Mouse (Mus musculus) CD8-positive naive resting alpha-beta T cell, adult 2 months (primary cell): Measurements from ENCODE around the gene Tspan15.

Source experiments
- DNase-seq, 2 experiments: peaks; one replicate each; pipeline ENCODE4 v3.0.0; 2022; ENCODE audit warnings: low read depth in 2 of 2, low spot score in 2 of 2

Tspan15 gene

GRCm38 (mm10) chr10:62230708-62231394 is at the start of gene Tspan15:
TSS of gene Tspan15 (minus strand) at chr10:62231251.
- peak in 1 of 2 experiments; percentile 11 for DNase-seq

GRCm38 (mm10) chr10:62279671-62280070 is 48.6 kb upstream of the Tspan15 start:
- DNase-seq = no peak

DNA sequence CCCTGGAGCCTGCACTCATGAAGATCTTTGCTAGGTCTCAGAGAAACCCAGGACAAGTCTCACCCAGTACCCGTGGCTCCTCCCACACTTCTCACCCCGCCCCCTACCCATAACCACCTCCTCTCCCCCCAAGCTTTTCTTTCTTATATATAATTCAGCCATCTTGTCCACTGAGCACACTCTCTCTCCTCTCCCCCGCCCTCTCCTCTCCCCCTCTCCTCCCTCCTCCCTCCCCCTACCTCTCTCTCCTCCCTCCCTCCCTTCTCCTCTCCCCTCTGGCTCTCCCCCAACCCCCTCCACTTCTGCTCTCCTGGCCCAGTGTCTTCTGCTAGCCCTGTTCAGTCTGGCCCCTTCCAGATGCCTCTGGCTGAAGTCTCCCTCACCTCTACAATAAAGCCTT is 48.0 kb upstream of the Tspan15 start:
- no peak for DNase-seq

- no peak for DNase-seq
Measured at GRCm38 (mm10) chr10:62277499-62278293, 46.6 kb upstream of the Tspan15 start.

GRCm38 (mm10) chr10:62275235-62275634 is 44.2 kb upstream of the Tspan15 start:
- peak; percentile 67 to 77 for DNase-seq

DNA sequence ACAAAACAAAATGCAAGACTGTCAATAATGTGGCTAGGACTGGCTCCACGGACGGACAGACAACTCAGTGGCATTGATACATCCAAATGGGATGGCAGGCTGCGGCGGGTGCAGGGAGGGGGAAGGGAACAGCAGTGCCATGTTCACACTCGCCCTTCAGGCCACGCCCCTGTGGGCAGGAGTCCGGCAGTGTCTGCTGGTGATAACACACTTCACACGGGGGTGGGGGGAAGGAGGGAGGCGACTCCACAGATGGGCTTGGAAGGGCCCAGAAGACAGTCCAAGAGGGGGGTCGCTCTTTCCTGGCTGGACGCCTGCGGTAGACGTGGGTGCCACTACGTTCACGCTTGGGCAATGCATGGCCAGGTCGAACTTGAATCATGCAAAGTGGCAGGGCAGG is 38.2 kb upstream of the Tspan15 start:
- no peak for DNase-seq

GRCm38 (mm10) chr10:62264299-62264698 is 33.2 kb upstream of the Tspan15 start:
- DNase-seq = no peak

DNA sequence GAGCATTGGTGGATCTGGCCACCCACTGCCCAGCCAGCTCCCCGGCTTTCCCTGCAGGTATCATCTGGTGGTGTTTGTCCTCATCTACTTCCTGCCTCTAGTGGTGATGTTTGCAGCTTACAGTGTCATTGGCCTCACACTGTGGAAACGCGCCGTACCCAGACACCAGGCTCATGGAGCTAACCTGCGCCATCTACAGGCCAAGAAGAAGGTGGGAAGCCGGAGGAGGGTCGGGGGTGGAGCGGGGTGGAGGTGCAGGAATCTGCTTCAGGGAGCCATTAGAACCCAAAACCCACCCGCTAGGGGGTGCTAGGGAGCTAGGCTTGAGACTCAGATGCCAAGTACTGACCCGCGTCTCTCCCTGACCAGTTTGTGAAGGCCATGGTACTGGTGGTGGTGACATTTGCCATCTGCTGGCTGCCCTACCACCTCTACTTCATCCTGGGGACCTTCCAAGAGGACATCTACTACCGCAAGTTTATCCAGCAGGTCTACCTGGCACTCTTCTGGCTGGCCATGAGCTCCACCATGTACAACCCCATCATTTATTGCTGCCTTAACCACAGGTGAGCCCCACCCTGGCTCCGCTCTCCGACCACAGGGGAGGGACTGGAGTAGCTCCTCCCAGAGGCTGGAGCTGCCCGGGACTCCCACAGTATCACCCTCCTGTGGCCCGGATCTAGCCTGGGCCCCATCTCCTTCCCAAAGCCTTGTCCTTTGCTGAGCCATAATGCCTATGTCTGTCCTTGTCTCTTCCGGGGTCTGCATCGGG is 30.2 kb upstream of the Tspan15 start:
- peak; percentile 52 to 59 for DNase-seq

GRCm38 (mm10) chr10:62258298-62258697 is 27.2 kb upstream of the Tspan15 start:
- DNase-seq = no peak

DNA sequence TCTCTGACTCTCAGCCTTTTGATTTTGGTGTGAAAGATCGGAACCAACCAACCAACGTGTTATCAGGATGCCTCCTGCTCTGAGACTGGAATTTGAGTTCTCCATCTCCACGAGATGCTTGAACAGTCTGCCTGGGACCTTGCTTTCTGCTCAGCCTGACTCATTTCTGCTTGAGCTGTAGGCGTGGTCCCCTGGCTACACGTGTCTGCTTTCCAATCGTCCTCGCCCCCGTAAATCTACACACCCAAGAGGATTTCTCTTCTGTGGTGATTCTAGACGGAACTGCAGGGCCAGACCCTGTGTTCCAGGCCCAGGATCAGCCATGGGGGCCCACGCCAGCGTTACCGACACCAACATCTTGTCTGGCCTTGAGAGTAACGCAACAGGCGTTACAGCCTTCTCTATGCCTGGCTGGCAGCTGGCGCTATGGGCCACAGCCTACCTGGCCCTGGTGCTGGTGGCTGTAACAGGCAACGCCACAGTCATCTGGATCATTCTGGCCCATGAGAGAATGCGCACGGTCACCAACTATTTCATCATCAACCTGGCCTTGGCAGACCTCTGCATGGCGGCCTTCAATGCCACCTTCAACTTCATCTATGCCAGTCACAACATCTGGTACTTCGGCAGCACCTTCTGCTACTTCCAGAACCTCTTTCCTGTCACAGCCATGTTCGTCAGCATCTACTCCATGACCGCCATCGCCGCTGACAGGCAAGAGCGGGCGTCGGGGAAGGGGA is 21.6 kb upstream of the Tspan15 start:
- DNase-seq = no peak

DNA sequence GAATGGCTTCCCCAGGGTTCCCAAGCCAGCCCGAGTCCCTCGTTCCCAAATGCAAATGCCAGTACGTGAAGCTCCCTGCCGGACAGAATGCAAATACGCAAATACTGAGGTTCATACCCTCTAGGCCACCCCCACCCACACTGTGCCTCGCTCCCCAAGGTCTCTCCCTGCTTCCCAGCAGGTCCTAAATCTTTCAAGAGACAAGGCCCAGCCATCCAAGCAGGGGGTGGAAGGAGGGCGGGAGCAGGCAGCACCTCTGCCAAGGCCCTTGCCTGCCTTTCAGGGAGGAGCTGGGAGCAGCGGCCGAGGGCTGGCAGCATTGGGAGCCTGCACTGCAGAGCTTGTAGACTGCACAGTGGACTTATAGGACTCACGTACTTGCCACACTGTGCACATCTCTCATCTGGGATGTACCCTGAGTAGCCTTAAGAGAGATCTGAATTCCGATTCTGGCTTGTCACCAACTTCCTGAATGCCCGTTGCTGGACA is 21.0 kb upstream of the Tspan15 start, which contains the start of gene Tacr2:
TSS of gene Tacr2 (plus strand) at position 439 of the 489 bp plus-strand sequence.
- DNase-seq = no peak

DNA sequence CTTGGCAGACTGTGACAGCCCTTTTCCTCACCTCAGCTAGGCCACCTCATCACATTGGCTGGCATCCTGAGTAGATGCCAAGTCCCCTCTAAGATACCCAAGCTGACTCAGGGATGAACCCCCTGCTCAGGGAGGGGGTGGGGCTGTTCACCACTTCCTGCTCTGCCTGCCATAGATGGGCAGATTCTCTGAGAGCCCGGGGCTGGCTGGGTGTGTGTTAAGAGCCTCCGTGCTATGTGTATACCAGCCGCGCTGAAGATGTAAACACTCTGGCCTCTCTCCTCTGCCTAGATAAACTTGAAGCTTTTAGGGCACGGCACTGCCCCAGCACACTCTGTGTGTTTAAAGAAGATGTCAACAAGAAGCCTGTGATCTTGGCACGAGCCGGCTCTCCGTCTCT is 16.8 kb upstream of the Tspan15 start:
- peak; percentile 18 to 24 for DNase-seq

DNA sequence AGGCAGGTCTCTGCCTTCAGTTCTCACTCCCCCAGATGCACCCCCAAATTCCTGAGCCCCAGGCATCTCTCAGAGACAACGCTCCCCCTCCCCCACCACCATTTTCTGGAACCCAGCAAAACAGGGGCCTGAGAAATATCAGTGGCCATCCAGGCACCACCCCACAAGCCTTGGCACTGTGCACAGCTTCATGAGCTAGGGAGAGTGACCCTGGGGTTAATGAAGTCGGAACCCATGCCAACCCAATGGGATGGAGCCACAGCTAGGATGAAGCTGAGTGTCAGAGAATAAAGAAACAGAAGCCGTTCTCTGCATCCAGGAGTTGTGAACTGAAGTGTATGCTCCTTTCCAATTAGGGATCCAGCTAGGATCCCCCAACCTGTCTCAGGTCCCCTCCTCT is 16.1 kb upstream of the Tspan15 start:
- DNase-seq = no peak

- DNase-seq = no peak
Measured at GRCm38 (mm10) chr10:62244067-62244466, 13.0 kb upstream of the Tspan15 start.

- peak; percentile 48 to 66 for DNase-seq
Measured at GRCm38 (mm10) chr10:62242896-62243295, 11.8 kb upstream of the Tspan15 start.

GRCm38 (mm10) chr10:62242358-62242757 is 11.3 kb upstream of the Tspan15 start:
- no peak for DNase-seq

DNA sequence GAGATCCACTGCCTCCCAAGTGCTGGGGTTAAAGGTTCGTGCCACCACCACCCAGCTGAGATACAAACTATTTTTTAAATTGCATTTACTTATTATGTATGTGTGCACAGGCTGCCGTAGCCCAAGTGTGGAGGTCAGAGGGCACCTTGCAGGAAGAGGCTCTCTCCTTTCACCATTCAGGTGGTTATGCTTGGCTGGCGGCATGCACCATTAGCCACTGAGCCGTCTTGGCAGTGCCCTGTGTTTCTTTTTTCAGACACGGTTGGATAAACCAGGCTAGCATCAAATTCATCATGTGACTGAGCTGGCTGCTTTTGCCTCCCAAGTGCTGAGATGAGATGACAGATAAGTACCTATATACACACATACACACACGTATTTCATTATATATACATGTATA is 8.2 kb upstream of the Tspan15 start:
- no peak for DNase-seq

DNA sequence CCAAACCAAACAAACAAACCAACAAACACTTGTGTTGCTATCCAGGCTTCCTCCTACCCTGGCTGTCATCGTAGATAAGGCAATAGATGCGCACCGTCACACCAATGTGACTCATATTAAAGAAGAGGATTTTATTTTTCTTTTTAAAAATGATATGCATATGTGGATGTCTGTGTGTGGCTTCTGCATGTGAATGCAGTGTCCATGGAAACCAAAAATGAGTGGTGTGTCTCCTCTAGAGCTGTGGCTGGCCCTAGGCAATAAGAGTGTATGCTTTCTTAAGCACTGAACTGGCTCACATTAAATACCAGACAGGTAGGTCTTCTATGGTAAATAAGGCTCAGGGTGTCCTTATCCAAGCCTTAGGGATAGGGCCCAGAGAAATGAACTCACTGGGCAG is 7.6 kb upstream of the Tspan15 start:
- no peak for DNase-seq

- DNase-seq = no peak
Measured at GRCm38 (mm10) chr10:62237205-62237604, 6.2 kb upstream of the Tspan15 start.

DNA sequence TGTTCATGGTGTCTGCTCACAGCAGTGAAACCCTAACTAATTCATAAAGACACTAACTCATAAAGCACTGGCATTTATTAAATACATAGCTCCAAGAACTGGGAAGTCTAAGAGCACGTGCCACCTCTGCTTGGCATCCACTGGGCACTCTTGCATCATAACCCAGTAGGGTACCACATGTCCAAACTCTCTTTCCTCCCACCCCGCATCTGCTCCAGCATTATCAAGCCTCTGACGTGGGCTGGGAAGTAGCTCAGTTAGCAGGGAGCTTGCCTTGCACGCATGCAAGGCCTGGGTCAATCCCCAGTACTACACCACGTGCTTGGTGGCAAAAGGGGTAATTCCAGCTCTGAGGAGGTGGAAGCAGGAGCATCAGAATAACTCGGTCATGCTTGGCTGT is 5.1 kb upstream of the Tspan15 start:
- DNase-seq = no peak

GRCm38 (mm10) chr10:62231811-62232210 is 760 bp upstream of the Tspan15 start:
- no peak for DNase-seq
